Mouse (Mus musculus): Measurements from ENCODE around the gene Jade1. TPM values are rescaled to one million over a fixed set of nuclear protein-coding genes. Genes with fewer than 3 reads are reported as not detected.
A peak's percentile ranks its signal among the peaks of the same experiment; 100 is the strongest.

The Jade1 gene
- polyA plus RNA-seq, 1 experiment: 25.2 TPM

GRCm38 (mm10) chr3:41560489-41560888 is 5.0 kb downstream of the Jade1 start:
- Histone ChIP-seq H3K4me3 (ENCODE audit: insufficient read depth, low read depth, low read length) (no peak overlapping the region), H3K4me1 (ENCODE audit: control insufficient read depth, insufficient read depth, insufficient read length, low read length) (no peaks in the 10 kb centered on the region), H3K27ac (replicated peaks; ENCODE audit: low read depth, low read length) (no peak overlapping the region)

GRCm38 (mm10) chr3:41561787-41562186 is 6.3 kb downstream of the Jade1 start:
- Histone ChIP-seq H3K27ac (replicated peaks; ENCODE audit: low read depth, low read length) (no peak overlapping the region), H3K4me3 (ENCODE audit: insufficient read depth, low read depth, low read length) (no peak overlapping the region), H3K4me1 (ENCODE audit: control insufficient read depth, insufficient read depth, insufficient read length, low read length) (no peaks in the 10 kb centered on the region)

DNA sequence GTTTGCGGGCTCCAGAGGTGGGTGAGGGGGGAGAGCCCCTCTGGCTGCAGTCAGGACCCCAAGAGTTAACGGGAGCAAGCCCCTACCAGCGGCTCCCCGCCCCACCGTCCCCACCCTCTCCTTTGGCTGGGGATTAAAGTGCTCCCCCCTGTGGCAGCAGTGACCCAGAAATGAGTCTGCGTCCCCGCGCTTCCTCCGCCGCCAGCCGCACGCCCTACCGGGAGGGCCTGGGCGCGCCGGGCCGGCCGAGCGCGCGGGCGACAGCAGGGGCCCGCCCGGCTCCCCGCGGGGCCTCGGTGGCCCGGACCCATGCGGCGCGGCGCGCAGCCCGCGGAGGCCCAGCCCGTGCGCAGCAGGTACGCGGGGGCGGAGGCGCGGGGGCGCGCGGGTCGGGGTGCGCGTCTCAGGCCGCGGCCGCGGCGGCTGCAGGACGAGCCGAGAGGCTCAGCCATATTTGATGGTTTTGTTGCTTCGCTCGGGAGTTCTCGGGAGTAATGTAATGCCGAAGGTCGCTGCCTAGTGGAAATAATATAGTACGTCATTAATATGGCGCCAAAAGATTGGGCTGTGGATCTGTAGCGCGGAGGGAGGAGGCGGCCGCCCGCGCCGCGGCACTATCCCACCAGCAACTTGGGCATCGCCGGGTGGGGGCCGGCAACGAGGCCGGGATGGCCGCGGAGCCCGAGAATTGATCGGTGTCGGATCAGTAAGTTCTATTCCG is 7.8 kb downstream of the Jade1 start:
- Histone ChIP-seq H3K4me1 (ENCODE audit: control insufficient read depth, insufficient read depth, insufficient read length, low read length) (no peaks in the 10 kb centered on the region), H3K27ac (replicated peaks; ENCODE audit: low read depth, low read length) (peak overlapping the region; percentile 86), H3K4me3 (ENCODE audit: insufficient read depth, low read depth, low read length) (peak overlapping the region; percentile 92)

DNA sequence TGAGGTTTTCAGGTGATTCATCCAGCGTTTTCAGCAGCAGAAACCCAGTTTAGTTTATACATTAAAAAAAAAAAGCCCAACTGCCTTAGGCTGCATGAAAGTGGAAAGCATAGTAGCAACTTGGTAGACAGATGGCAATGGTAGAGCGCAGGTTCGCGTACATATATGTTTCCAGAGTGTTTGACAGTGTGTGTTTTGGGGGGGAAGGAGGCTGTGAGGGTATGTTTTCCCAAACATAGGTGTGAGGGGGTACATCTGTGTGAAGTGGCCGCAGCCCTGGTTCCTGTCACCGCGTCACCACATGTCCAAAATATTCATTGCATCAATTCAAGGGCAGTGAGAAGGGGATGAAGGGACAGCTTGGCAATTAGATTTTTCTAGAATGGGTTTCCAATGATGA is 8.5 kb downstream of the Jade1 start:
- Histone ChIP-seq H3K4me1 (ENCODE audit: control insufficient read depth, insufficient read depth, insufficient read length, low read length) (no peaks in the 10 kb centered on the region), H3K27ac (replicated peaks; ENCODE audit: low read depth, low read length) (peak overlapping the region; percentile 86)

DNA sequence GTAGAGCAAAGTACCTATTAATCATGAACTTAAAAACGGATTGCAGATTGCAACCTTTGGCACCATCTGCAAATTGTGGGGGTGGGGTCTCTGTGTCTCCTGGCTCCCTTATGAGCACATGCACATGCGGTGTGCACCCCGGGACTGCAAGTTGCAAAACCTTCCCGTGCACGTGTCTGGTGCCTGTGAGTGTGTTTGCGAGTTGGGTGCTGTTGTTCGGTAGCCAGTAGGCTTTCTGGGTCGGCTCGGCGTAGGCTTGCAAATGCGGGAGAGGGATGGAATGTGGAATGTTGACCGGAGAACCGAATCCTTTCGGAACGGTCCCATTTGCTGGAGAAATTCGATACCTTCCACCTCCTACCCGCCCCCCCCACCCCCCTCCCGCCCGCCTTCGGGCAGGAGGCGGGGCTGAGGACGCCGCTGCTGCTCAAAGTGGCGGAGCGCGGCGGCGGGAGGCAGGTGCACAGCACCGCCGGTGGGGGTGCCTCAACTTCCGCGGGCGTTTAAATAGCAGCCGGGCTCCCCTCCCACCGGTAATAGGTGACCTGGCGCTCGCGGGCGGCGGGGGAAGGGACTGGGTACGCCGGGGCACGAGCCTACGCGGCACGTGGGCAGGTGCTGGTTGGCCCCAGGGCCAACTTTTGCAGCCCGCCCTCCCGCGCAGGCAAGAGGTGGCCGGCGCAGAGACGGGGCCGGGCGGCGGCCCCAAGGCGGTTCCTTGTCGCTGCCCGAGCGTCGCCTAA is 9.1 kb downstream of the Jade1 start:
- Histone ChIP-seq H3K27ac (replicated peaks; ENCODE audit: low read depth, low read length) (peak overlapping the region; percentile 38; the same call in 1 of the 2 replicates), H3K4me1 (ENCODE audit: control insufficient read depth, insufficient read depth, insufficient read length, low read length) (no peaks in the 10 kb centered on the region), H3K4me3 (ENCODE audit: insufficient read depth, low read depth, low read length) (peak overlapping the region; percentile 92)

More for the DNA sequence above, 8.5 kb downstream of the Jade1 start:
- peak overlapping the region; percentile 92 for H3K4me3 ChIP-seq (ENCODE audit: insufficient read depth, low read depth, low read length)

DNA sequence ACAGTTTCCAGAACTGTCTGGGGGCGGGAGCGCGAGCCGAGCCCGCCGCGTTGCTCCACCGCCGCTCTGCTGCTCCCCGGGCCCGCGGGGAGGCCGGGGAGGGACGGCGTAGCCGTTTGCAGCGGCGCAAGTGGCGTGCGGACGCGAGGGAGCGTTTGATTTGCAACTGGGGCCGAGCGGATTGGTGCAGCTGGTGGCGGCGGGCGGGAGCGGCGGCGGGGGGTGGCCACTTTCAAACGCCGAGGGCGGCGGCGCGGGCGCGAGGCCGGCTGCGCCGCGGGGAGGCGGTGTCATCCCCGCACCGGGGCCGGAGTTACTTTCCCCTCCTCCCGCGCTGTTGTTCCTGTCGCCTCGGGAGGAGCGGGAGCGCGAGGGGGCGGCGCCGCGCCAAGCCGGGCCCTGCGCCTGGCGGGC is 9.9 kb downstream of the Jade1 start:
- Histone ChIP-seq H3K27ac (replicated peaks; ENCODE audit: low read depth, low read length) (peak overlapping the region; percentile 38; the same call in 1 of the 2 replicates), H3K4me3 (ENCODE audit: insufficient read depth, low read depth, low read length) (peak overlapping the region; percentile 92), H3K4me1 (ENCODE audit: control insufficient read depth, insufficient read depth, insufficient read length, low read length) (no peaks in the 10 kb centered on the region)

DNA sequence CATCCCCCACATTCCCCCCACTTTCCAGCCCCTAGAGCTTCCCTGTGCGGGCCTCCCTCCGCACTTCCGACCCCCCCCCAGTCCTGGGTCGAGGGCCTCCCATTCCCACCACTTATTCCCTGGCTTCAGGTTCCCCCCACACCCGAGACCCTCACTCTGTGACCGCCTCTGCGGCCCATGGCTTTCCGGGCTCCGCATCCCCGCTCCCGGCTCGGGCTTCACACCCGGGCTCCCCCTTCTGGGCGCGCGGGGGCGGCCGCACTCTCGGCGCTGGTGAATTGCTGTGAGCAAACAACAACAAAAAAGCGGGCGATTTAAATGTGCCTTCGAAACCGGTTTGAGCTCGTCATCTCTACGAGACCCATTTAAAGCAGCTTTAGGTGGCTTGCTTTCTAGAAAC is 10.4 kb downstream of the Jade1 start:
- H3K4me3 ChIP-seq (ENCODE audit: insufficient read depth, low read depth, low read length): peak overlapping the region; percentile 92
- no peak overlapping the region for H3K27ac ChIP-seq (replicated peaks; ENCODE audit: low read depth, low read length)

GRCm38 (mm10) chr3:41569943-41570342 is 14.4 kb downstream of the Jade1 start:
- Histone ChIP-seq H3K27ac (replicated peaks; ENCODE audit: low read depth, low read length) (no peak overlapping the region), H3K4me3 (ENCODE audit: insufficient read depth, low read depth, low read length) (no peak overlapping the region), H3K4me1 (ENCODE audit: control insufficient read depth, insufficient read depth, insufficient read length, low read length) (peaks cover 25% of the 10 kb centered on the region)

More for the DNA sequence above, 10.4 kb downstream of the Jade1 start:
- peaks cover 5% of the 10 kb centered on the region; the same call in 1 of the 2 replicates for H3K4me1 ChIP-seq (ENCODE audit: control insufficient read depth, insufficient read depth, insufficient read length, low read length)

- H3K27ac ChIP-seq (replicated peaks; ENCODE audit: low read depth, low read length): no peak overlapping the region
- H3K4me1 ChIP-seq (ENCODE audit: control insufficient read depth, insufficient read depth, insufficient read length, low read length): peaks cover 35% of the 10 kb centered on the region
- H3K4me3 ChIP-seq (ENCODE audit: insufficient read depth, low read depth, low read length): no peak overlapping the region
These were observed 16.6 kb downstream of the Jade1 start for GRCm38 (mm10) chr3:41572131-41572530.

- H3K4me3 ChIP-seq (ENCODE audit: insufficient read depth, low read depth, low read length): no peak overlapping the region
- no peak overlapping the region for H3K27ac ChIP-seq (replicated peaks; ENCODE audit: low read depth, low read length)
- peaks cover 35% of the 10 kb centered on the region for H3K4me1 ChIP-seq (ENCODE audit: control insufficient read depth, insufficient read depth, insufficient read length, low read length)
These were observed 17.4 kb downstream of the Jade1 start for GRCm38 (mm10) chr3:41572968-41573367.

DNA sequence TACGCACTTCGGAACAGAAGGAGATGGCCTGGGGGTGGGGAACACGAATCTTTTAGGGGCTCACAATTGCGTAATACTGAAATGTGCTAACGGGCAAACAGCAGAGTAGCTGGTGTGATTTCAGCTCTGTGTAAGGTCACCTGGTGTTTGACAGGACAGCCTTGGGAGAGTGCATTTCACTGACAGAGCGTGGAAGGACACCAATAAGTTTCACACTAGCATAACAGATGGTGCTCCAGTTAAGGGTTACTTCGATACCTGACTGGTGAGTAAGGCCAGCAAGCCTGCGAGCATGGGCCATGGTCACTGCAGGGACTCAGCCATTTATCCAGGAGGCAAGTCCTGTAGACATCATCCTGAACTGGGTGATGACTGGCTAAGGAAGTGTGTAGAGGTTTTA is 18.7 kb downstream of the Jade1 start:
- H3K27ac ChIP-seq (replicated peaks; ENCODE audit: low read depth, low read length): peak overlapping the region; percentile 78
- H3K4me3 ChIP-seq (ENCODE audit: insufficient read depth, low read depth, low read length): no peak overlapping the region
- H3K4me1 ChIP-seq (ENCODE audit: control insufficient read depth, insufficient read depth, insufficient read length, low read length): peaks cover 35% of the 10 kb centered on the region

GRCm38 (mm10) chr3:41574720-41575435 is 19.3 kb downstream of the Jade1 start:
- Histone ChIP-seq H3K27ac (replicated peaks; ENCODE audit: low read depth, low read length) (peak overlapping the region; percentile 78), H3K4me1 (ENCODE audit: control insufficient read depth, insufficient read depth, insufficient read length, low read length) (peaks cover 35% of the 10 kb centered on the region), H3K4me3 (ENCODE audit: insufficient read depth, low read depth, low read length) (no peak overlapping the region)

DNA sequence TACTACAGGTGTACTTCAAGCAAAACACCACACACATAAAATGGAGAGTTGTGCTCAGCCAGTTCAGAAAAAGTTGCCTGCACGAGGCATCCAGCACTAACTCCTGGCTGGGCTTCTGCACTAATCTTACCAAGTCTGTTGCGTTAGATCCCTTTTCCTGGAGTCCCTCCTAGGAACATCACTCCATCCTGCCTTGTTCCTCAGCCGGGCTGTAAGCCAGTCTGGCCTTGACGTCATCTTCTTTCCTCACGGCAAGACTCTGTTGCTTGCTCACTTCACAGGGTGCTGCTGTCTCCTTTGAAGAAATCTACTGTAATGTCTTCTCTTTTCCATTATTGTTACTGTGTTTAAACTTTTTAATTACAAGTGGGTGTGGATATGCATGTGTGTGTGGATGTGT is 20.4 kb downstream of the Jade1 start:
- H3K4me1 ChIP-seq (ENCODE audit: control insufficient read depth, insufficient read depth, insufficient read length, low read length): peaks cover 35% of the 10 kb centered on the region

GRCm38 (mm10) chr3:41577240-41577639 is 21.7 kb downstream of the Jade1 start:
- Histone ChIP-seq H3K4me1 (ENCODE audit: control insufficient read depth, insufficient read depth, insufficient read length, low read length) (peaks cover 29% of the 10 kb centered on the region), H3K4me3 (ENCODE audit: insufficient read depth, low read depth, low read length) (no peak overlapping the region), H3K27ac (replicated peaks; ENCODE audit: low read depth, low read length) (no peak overlapping the region)

More for the DNA sequence above, 20.4 kb downstream of the Jade1 start:
- H3K27ac ChIP-seq (replicated peaks; ENCODE audit: low read depth, low read length): no peak overlapping the region
- no peak overlapping the region for H3K4me3 ChIP-seq (ENCODE audit: insufficient read depth, low read depth, low read length)

DNA sequence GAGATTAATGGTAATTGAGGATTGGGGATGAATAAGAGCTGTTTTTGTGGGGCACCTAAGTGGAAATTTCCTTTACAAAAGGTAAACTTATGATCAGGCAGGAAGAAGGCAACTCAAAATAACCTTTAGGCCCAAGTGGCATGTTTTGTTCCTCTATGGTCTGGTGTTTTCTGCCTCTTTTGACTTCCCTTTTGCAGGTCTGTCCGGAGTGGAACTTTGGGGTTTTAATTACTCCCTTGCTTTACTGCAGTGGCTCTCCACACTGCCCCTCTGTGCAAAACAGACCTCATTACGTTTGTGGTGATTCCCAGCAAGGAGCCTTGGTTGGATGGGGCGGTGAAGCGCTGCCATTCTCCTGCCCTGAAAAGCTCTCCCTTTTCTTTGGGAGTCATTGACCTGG is 24.3 kb downstream of the Jade1 start:
- peaks cover 27% of the 10 kb centered on the region for H3K4me1 ChIP-seq (ENCODE audit: control insufficient read depth, insufficient read depth, insufficient read length, low read length)
- no peak overlapping the region for H3K4me3 ChIP-seq (ENCODE audit: insufficient read depth, low read depth, low read length)
- H3K27ac ChIP-seq (replicated peaks; ENCODE audit: low read depth, low read length): no peak overlapping the region
